Mouse (Mus musculus) heart, postnatal 0 days (tissue): ENCODE results near the gene Foxe1.

Source experiments
- CTCF ChIP-seq: IDR thresholded peaks from 2 replicates; pipeline ENCODE4 v1.5.1; 2016; ENCODE audit warnings: antibody characterized with exemption, control low read depth, low read depth
- EP300 ChIP-seq: IDR thresholded peaks from 2 replicates; pipeline ENCODE4 v1.6.1; 2016; ENCODE audit warnings: antibody characterized with exemption, low read depth

- TF ChIP-seq CTCF (no peak), EP300 (no peak)
These were observed 17.8 kb downstream of the Foxe1 start for GRCm38 (mm10) chr4:46361258-46361657.
